Mouse (Mus musculus) retina, postnatal 7 days (tissue): ENCODE data around the gene Map4k5.

Experiments used
- DNase-seq: peaks from one replicate; pipeline ENCODE4 v3.0.0-alpha.2; 2012; ENCODE audit warnings: low read depth, low spot score

Map4k5 gene

GRCm38 (mm10) chr12:69887776-69888175 is 5.2 kb downstream of the Map4k5 start:
- DNase-seq = no peak

- DNase-seq = no peak
Measured at GRCm38 (mm10) chr12:69885170-69885923, 7.7 kb downstream of the Map4k5 start.

GRCm38 (mm10) chr12:69884053-69884452 is 8.9 kb downstream of the Map4k5 start:
- DNase-seq = no peak

- DNase-seq = no peak
Measured at GRCm38 (mm10) chr12:69881198-69881905, 11.6 kb downstream of the Map4k5 start.

GRCm38 (mm10) chr12:69879739-69880138 is 13.3 kb downstream of the Map4k5 start:
- no peak for DNase-seq

- no peak for DNase-seq
Measured at GRCm38 (mm10) chr12:69879172-69879665, 13.8 kb downstream of the Map4k5 start.

- no peak for DNase-seq
Measured at GRCm38 (mm10) chr12:69877842-69878363, 15.1 kb downstream of the Map4k5 start.

GRCm38 (mm10) chr12:69871632-69872031 is 21.4 kb downstream of the Map4k5 start:
- no peak for DNase-seq

- no peak for DNase-seq
Measured at GRCm38 (mm10) chr12:69867338-69867737, 25.7 kb downstream of the Map4k5 start.

GRCm38 (mm10) chr12:69864164-69864692 is 28.8 kb downstream of the Map4k5 start:
- DNase-seq = no peak

GRCm38 (mm10) chr12:69863505-69863904 is 29.5 kb downstream of the Map4k5 start:
- no peak for DNase-seq

GRCm38 (mm10) chr12:69858847-69859246 is 34.2 kb downstream of the Map4k5 start:
- DNase-seq = no peak

GRCm38 (mm10) chr12:69857597-69857996 is 35.4 kb downstream of the Map4k5 start:
- no peak for DNase-seq

- no peak for DNase-seq
Measured at GRCm38 (mm10) chr12:69856398-69856797, 36.6 kb downstream of the Map4k5 start.

- no peak for DNase-seq
Measured at GRCm38 (mm10) chr12:69855641-69856300, 37.2 kb downstream of the Map4k5 start.

GRCm38 (mm10) chr12:69853942-69854341 is 39.1 kb downstream of the Map4k5 start:
- DNase-seq = no peak

- no peak for DNase-seq
Measured at GRCm38 (mm10) chr12:69853387-69853786, 39.6 kb downstream of the Map4k5 start.

GRCm38 (mm10) chr12:69852288-69852687 is 40.7 kb downstream of the Map4k5 start:
- no peak for DNase-seq

- no peak for DNase-seq
Measured at GRCm38 (mm10) chr12:69848083-69848878, 44.7 kb downstream of the Map4k5 start.

- no peak for DNase-seq
Measured at GRCm38 (mm10) chr12:69846499-69846898, 46.5 kb downstream of the Map4k5 start.

- no peak for DNase-seq
Measured at GRCm38 (mm10) chr12:69845722-69846121, 47.3 kb downstream of the Map4k5 start.
